Mouse (Mus musculus) mammary gland, adult 2 months (tissue): ENCODE data around the gene Gm5148. TPM values are rescaled to one million over a fixed set of nuclear protein-coding genes. Genes with fewer than 3 reads are reported as not detected.

Source experiments
- polyA plus RNA-seq: library from polyadenylated mRNA; depleted of rRNA; stranded (reverse); fragments of >200 nt; gene quantifications from 2 replicates; pipeline ENCODE4 v1.2.3, GENCODE M21; 2012; ENCODE audit warnings: low replicate concordance; rRNA removed

The Gm5148 gene
- polyA plus RNA-seq = 1.7 and 2.1 TPM in 2 replicates

DNA sequence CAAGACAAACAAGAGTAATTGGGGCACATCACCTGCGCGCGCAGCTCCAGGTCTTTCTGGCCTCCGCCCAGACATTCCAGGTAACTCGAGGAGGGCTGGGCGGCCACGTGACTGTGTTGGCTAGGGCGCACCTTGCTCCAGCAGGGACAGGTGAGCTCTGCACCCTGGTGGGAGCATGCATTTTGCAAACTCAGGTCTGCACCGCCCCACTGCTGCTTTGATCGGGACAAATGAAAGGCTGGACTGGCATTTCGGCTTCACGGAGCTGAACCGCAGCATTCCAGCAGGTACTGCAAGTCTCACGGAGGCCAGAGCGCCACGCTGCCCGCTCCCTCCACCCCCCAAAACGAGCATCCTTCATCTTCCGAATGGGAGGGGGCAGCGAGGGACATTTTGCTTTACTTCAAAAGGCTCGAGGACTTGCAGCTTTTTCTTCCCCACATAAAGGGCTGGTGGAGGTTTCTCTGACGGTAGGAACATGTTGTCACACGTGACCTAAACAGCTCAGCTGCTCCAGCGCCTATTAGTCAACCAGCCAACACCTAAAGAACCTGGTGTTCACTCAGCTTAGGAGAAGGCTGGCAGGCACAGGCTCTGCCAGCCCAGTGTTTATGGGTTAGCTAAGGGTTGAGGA, at the start of gene Gm5148:
Gm5148 (minus strand) TSS at position 320 of the 634 bp plus-strand sequence.

Other genes with a start within 250 kb of the Gm5148 start
- 32.2 and 37.1 TPM in 2 replicates for gene Spry1, start 84.5 kb downstream of the Gm5148 start, polyA plus RNA-seq